Mouse (Mus musculus) liver, embryonic 13.5 days (tissue): ENCODE data around the gene Cmah. TPM values are rescaled to one million over a fixed set of nuclear protein-coding genes. Genes with fewer than 3 reads are reported as not detected.
"Not testable (repeated sequence)": the region's sequence is repeated elsewhere in the genome, so short reads cannot be mapped to it uniquely, and the experiment has no call there.

Source experiments
- ATAC-seq: fragments of 200-750 bp; cut with Nextera tagmentation; 2 replicates; pipeline ENCODE4 v1.8.0; 2017; ENCODE audit warnings: low read depth, mild to moderate bottlenecking, moderate number of reproducible peaks, moderate library complexity
- DNase-seq: peaks from one replicate; pipeline ENCODE4 v3.0.0; 2022
- H3K27ac ChIP-seq: fragments of 300-500 bp; sonication (generic); 2 replicates; pipeline ENCODE4 v1.5.1; 2015; ENCODE audit warnings: moderate library complexity, mild to moderate bottlenecking, inconsistent platforms
- H3K27me3 ChIP-seq: fragments of 300-500 bp; sonication (generic); 2 replicates; pipeline ENCODE4 v1.6.1; 2015; ENCODE audit warnings: mild to moderate bottlenecking, inconsistent platforms
- H3K36me3 ChIP-seq: fragments of 300-500 bp; sonication (generic); 2 replicates; pipeline ENCODE4 v1.6.1; 2015; ENCODE audit warnings: mild to moderate bottlenecking, inconsistent platforms
- H3K4me1 ChIP-seq: fragments of 300-500 bp; sonication (generic); replicated peaks from 2 replicates; pipeline ENCODE4 v1.6.1; 2015; ENCODE audit warnings: inconsistent platforms
- H3K4me2 ChIP-seq: fragments of 300-500 bp; sonication (generic); 2 replicates; pipeline ENCODE4 v1.6.1; 2015; ENCODE audit warnings: inconsistent platforms, mild to moderate bottlenecking, moderate library complexity
- H3K4me3 ChIP-seq: fragments of 300-500 bp; sonication (generic); replicated peaks from 2 replicates; pipeline ENCODE4 v1.5.1; 2015; ENCODE audit warnings: mild to moderate bottlenecking, inconsistent platforms
- H3K9ac ChIP-seq: fragments of 300-500 bp; sonication (generic); 2 replicates; pipeline ENCODE4 v1.6.1; 2015; ENCODE audit warnings: mild to moderate bottlenecking, inconsistent platforms
- H3K9me3 ChIP-seq: fragments of 300-500 bp; sonication (generic); replicated peaks from 2 replicates; pipeline ENCODE4 v1.6.1; 2016; ENCODE audit warnings: inconsistent platforms
- WGBS: fragments of 180-500 bp; shearing (Covaris S2); methylation state at CpG from one replicate; pipeline ENCODE4 v1.1.7; 2015; ENCODE audit not compliant: insufficient replicate concordance; 5-methylcytosine and 5-hydroxymethylcytosine counted together
- polyA plus RNA-seq: library from polyadenylated mRNA; unstranded; fragments of >200 nt; fragmentation: Nextera tagmentation; extraction: Ambion mirVana; gene quantifications from 2 replicates; pipeline ENCODE4 v1.2.1, GENCODE M21; 2015

Gene Cmah
- polyA plus RNA-seq, 1 experiment from 2014 or later: 1.0 TPM

DNA sequence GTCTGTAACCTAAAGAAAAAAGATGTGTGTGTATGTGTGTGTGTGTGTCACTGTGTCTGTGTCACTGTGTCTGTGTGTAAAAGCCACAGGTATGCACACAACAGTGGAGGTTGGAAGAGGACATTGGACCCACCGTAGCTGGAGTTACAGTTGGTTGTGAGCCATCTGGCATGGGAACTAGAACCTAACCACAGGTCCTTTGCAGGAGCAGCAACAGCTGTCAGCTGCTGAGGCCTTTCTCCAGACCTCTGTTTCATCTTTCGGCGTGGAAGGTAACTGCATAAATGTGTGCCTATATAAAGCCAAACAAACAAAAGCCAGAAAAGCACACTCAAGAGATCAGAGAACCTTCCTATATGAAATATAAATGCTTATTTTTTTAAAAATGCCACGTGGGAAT lies 65.5 kb downstream of the Cmah start:
- no peaks in the 10 kb centered on the region for H3K36me3 ChIP-seq
- no peak overlapping the region for H3K9ac ChIP-seq
- no peak overlapping the region for H3K27ac ChIP-seq
- peaks cover 14% of the 10 kb centered on the region for H3K4me1 ChIP-seq
- H3K4me3 ChIP-seq: no peak overlapping the region
- no peak overlapping the region for H3K4me2 ChIP-seq
- ATAC-seq (no peak), DNase-seq (no peak)
- H3K27me3 ChIP-seq: no peaks in the 10 kb centered on the region
- no peaks in the 10 kb centered on the region for H3K9me3 ChIP-seq
- WGBS: 28% methylated on average over 4 of the region's 4 CpGs

DNA sequence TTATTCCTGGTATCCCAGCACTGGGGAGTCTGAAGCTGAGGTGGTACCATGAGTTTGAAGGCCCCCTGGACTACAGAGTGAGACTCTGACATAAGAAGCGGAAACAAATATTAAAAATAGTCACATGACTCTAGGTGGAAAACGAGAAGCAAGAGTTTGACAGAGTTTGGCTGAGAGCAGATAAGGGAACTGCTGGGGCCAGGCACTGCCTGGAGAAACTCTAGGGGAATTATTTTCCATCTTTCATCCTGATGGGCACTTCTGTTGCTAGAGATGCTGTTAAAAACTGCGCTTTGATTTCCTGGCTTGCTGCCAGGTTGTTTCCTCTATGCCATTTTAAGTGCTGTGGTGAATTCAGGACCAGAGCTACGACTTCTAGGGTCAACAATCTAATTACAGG lies 65.9 kb downstream of the Cmah start:
- ATAC-seq: peak; percentile 63
- no peak overlapping the region for H3K27ac ChIP-seq
- WGBS: 12% methylated on average over 4 of the region's 4 CpGs
- peaks cover 14% of the 10 kb centered on the region for H3K4me1 ChIP-seq
- DNase-seq: no peak
- no peaks in the 10 kb centered on the region for H3K9me3 ChIP-seq
- no peak overlapping the region for H3K9ac ChIP-seq
- H3K4me3 ChIP-seq: no peak overlapping the region
- no peaks in the 10 kb centered on the region for H3K36me3 ChIP-seq
- H3K27me3 ChIP-seq: no peaks in the 10 kb centered on the region
- H3K4me2 ChIP-seq: peak overlapping the region; percentile 6; the same call in 1 of the 2 replicates

DNA sequence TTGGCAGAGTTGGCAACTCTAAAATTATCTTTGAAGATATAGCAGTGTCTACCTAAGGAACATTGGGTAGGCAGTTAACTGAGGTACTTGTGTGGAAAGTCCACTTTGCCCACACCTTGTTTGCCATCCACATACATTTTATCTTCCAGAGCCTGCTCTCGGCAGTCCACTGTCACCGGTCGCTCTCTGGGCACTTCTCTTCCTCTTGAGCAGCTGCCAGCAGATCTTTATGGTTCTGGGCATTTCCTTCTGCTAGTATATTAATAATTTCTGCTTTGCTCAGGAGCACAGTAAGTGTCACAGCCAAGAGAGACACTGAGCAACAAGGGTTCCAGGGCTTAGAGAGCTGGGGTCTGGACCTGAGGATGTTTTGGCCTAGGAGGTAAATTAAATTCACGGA lies 68.6 kb downstream of the Cmah start:
- 56% methylated on average over 4 of the region's 4 CpGs for WGBS
- Histone ChIP-seq H3K36me3 (no peaks in the 10 kb centered on the region), H3K4me1 (peaks cover 14% of the 10 kb centered on the region), H3K27me3 (no peaks in the 10 kb centered on the region), H3K27ac (no peak overlapping the region), H3K9me3 (no peaks in the 10 kb centered on the region), H3K4me2 (no peak overlapping the region), H3K4me3 (no peak overlapping the region), H3K9ac (no peak overlapping the region)
- ATAC-seq (no peak), DNase-seq (no peak)

DNA sequence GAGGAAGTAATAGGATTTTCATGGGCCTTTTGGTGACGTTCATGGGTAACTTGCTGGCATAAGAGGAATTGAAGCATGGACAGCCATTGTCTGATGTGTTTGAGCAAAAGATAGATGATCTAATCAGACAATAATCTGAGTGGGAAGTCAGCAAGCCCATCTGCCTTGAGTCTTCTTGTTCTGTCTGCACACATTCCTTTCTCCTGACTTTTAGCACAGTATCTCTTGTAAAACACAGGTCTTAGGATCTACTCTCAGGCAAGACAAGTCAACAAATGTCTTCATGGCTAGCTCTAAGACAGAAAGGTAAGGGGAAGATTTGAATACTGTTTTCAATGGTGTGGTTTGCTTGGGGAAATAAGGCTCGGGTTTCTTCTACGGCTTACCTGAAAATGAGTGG lies 70.0 kb downstream of the Cmah start:
- ATAC-seq (no peak), DNase-seq (no peak)
- Histone ChIP-seq H3K9ac (no peak overlapping the region), H3K27me3 (no peaks in the 10 kb centered on the region), H3K4me3 (no peak overlapping the region), H3K9me3 (no peaks in the 10 kb centered on the region), H3K4me2 (no peak overlapping the region), H3K4me1 (peaks cover 18% of the 10 kb centered on the region), H3K36me3 (no peaks in the 10 kb centered on the region), H3K27ac (no peak overlapping the region)
- 73% methylated on average over 3 of the region's 3 CpGs for WGBS

DNA sequence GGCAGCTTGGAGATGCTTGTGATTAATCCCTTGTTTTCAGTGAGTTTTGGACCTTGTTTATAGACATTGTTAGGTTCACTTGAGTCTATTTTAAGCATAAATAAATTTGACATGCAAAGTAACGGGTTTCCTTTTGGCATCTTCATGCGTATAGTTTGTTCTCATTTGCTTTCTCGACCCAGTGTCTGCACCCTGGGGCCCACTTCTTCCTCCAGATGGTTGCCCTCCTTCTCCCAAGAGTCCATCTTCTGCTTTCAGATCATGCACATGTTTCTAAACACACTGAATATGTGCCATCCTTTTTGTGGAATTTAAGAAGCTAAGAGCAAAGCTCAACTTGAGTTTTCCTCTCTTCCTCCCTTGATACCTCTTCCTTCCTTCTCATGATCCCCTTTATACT lies 71.3 kb downstream of the Cmah start:
- H3K9ac ChIP-seq: no peak overlapping the region
- H3K36me3 ChIP-seq: no peaks in the 10 kb centered on the region
- H3K4me3 ChIP-seq: no peak overlapping the region
- ATAC-seq: no peak
- DNase-seq: no peak
- no peaks in the 10 kb centered on the region for H3K27me3 ChIP-seq
- no peak overlapping the region for H3K4me2 ChIP-seq
- H3K9me3 ChIP-seq: no peaks in the 10 kb centered on the region
- WGBS: 44% methylated on average over 3 of the region's 3 CpGs
- H3K4me1 ChIP-seq: peaks cover 11% of the 10 kb centered on the region
- no peak overlapping the region for H3K27ac ChIP-seq

DNA sequence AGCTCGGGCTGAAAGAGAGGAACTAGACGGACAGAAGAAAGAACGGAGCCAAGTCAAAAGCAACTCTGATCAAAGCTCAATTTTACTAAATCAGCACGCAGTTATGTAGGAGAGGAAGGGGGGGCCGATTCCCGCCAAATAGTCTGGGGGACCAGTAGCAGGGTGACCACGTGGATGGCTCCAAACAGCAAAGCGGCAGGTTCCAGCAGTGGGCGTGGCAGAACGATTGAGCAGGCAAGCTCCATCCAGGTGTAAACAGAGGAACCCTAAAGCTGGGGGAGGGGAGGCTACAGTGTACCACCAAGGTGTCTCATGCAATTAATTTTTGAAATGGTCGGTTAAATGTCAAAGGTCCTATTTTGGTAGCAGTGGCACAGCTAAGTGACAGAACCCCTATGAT lies 74.6 kb downstream of the Cmah start:
- ATAC-seq, H3K9ac ChIP-seq, H3K27ac ChIP-seq, H3K9me3 ChIP-seq, H3K4me1 ChIP-seq, H3K4me3 ChIP-seq, H3K36me3 ChIP-seq, H3K27me3 ChIP-seq, DNase-seq: not testable (repeated sequence)
- peak overlapping the region; percentile 53 for H3K4me2 ChIP-seq
- WGBS: 12% methylated on average over 11 of the region's 11 CpGs

DNA sequence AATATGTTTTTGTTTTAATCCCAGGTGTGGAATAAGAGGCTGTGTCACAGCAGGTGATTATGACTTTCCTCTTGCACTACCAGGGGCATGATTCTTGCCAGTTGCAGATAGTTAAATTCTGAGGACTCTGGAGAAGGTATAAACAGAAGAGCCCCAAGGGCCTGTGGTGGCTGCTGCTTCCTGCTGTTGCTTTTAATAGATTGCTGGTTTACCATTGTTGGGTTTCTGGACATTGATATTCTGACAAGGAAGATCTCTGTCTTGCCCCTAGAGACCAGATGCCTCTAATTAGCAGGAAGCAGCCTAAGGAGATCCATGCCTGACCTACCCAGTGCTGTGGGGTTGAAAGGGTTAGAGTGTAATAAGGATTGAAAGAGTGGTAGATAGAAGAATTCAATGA lies 75.8 kb downstream of the Cmah start:
- Histone ChIP-seq H3K4me3 (no peak overlapping the region), H3K27me3 (no peaks in the 10 kb centered on the region), H3K36me3 (no peaks in the 10 kb centered on the region), H3K27ac (no peak overlapping the region), H3K4me1 (peaks cover 7% of the 10 kb centered on the region), H3K4me2 (no peak overlapping the region), H3K9ac (no peak overlapping the region), H3K9me3 (no peaks in the 10 kb centered on the region)
- no peak; the same call in 1 of the 2 replicates for ATAC-seq
- DNase-seq: no peak

DNA sequence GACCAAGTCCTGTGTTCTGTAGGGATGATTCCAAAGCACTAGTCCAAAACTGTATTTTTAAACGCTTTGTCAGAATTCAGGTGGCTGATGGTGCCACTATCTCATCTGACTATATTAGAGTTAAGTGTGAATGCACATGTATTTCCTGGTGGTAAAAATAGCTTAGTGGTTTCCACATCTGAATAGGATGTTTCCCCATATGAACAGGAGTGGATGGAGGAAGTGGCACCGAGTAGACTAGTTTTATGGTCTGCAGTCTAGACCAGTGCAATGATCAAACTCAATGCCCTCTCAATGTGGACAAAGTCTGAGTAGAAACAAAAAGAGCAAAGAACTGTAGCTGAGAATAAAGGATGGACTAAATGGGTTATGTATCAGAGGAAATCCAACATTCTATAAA lies 79.6 kb downstream of the Cmah start:
- Histone ChIP-seq H3K27me3 (no peaks in the 10 kb centered on the region), H3K27ac (no peak overlapping the region), H3K4me1 (peaks cover 9% of the 10 kb centered on the region), H3K9ac (no peak overlapping the region), H3K9me3 (no peaks in the 10 kb centered on the region), H3K36me3 (no peaks in the 10 kb centered on the region), H3K4me3 (no peak overlapping the region), H3K4me2 (no peak overlapping the region)
- no peak for DNase-seq
- 36% methylated on average over 2 of the region's 2 CpGs for WGBS
- no peak for ATAC-seq

DNA sequence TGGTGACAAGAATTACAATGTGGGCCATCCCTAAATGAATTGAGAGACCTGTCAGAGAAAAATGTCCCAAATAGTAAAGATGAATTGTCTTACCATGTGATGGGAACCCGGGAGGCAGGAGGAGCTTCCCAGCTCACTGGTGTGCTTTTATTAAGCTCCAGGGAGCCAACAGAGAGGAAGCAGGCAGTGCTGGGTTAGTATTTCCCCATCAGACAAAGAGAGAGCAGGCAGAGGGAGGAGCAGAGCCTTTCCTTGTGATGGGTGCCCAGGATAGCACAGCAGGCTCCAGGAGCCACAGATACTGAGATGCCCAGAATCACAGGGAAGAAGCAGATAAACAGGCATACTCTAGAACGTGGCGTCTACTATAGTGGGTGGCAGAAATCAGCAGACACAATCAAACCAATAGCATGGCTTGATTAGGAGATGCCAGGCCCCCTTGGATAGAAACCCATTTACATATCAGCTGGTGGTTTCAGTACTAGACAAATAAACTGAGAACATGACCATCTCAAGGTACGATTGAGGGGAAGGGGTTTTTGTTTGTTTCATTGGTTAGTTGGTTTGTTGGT lies 87.5 kb downstream of the Cmah start:
- H3K9ac ChIP-seq: peak overlapping the region; percentile 18; the same call in 1 of the 2 replicates
- DNase-seq (no peak), ATAC-seq (peak; percentile 2; the same call in 1 of the 2 replicates)
- H3K27me3 ChIP-seq: no peaks in the 10 kb centered on the region
- H3K27ac ChIP-seq: peak overlapping the region; percentile 61; the same call in 1 of the 2 replicates
- H3K4me1 ChIP-seq: peaks cover 72% of the 10 kb centered on the region
- WGBS: 23% methylated on average over 4 of the region's 4 CpGs
- H3K9me3 ChIP-seq: no peaks in the 10 kb centered on the region
- 0 out of 2 replicates have a peak overlapping the region, but pooled peaks have one; percentile 19 for H3K4me2 ChIP-seq
- H3K4me3 ChIP-seq: no peak overlapping the region
- no peaks in the 10 kb centered on the region for H3K36me3 ChIP-seq

DNA sequence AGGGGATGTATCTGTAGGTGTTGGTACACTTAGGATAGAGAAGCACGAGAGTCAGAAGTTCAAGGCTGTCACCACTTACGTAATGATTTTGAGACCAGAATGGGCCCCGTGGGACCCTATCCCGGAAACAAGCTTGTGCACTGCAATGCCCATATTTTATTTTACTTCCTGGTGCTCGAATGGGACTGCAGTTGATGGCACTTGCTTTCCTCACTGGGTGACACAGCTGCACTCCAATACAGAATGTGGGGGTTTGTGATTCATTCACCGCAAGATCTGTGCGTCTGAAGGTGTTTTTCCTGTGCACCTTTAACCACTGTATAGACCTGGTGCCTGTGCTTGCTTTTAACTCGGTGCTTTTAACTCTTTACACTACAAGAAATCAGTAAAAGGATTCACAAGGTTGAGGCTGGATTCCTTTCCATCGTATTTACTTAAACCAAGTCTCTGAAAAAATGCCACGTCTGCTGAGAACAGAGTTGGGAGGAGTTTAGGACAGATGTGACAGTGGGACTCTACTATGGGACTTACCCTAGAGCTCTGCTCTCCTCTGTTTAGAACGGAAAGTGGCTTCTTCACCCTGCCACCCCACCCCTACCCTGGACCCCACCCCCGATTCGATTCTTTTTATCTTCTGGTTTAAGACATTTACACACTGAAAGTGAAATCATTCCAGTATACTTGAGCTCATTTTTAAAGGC lies 88.5 kb downstream of the Cmah start:
- no peaks in the 10 kb centered on the region for H3K9me3 ChIP-seq
- ATAC-seq (no peak), DNase-seq (no peak)
- H3K4me1 ChIP-seq: peaks cover 81% of the 10 kb centered on the region
- no peaks in the 10 kb centered on the region for H3K27me3 ChIP-seq
- no peak overlapping the region for H3K4me3 ChIP-seq
- 47% methylated on average over 13 of the region's 13 CpGs for WGBS
- H3K36me3 ChIP-seq: no peaks in the 10 kb centered on the region
- peak overlapping the region; percentile 44 for H3K27ac ChIP-seq
- H3K9ac ChIP-seq: peak overlapping the region; percentile 39; the same call in 1 of the 2 replicates
- H3K4me2 ChIP-seq: peak overlapping the region; percentile 36

DNA sequence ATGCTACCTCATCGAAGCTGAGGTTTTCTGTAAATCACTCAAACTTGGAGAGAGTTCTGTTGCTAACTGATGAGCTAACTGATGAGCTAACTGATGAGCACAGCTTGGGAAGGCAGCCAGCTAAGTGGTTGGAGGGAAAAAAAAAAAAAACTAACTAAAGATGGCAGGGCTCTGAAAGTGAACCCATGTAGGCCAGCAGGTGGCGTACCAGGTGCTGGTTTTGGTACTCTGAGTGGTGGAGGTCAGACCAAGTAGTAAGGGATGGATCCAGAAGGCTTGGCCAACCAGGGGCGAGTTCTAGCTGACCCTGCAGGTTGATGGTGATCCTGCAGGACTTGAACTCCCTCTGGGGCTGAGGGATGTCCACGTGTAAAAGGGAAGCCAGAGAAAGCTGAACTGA lies 89.2 kb downstream of the Cmah start:
- ATAC-seq (no peak), DNase-seq (peak; percentile 56)
- Histone ChIP-seq H3K4me3 (no peak overlapping the region), H3K9me3 (no peaks in the 10 kb centered on the region), H3K27ac (peak overlapping the region; percentile 95), H3K36me3 (no peaks in the 10 kb centered on the region), H3K4me1 (peaks cover 88% of the 10 kb centered on the region), H3K9ac (peak overlapping the region; percentile 39; the same call in 1 of the 2 replicates), H3K27me3 (no peaks in the 10 kb centered on the region), H3K4me2 (peak overlapping the region; percentile 36)
- WGBS: 13% methylated on average over 4 of the region's 4 CpGs

DNA sequence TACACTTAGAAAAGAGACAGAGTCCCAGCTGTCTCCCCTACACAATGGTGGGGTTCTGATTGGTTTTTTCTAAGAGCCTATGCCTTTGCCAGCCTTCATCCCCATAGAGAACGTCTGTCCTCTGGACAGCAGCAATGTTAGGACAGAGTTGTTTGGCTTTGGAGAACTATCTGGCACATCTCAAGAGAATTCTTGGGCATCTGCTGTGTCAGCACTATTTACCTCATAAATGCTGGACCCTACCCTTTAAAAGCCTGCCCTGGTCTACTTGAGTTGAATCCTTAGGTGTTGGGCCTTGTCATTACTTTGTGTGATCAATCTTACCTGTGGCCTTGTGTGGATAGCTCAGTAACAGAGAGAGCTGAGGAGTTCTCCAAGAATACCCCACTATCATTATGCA lies 90.8 kb downstream of the Cmah start:
- Histone ChIP-seq H3K9ac (peak overlapping the region; percentile 59), H3K27ac (peak overlapping the region; percentile 95), H3K4me1 (peaks cover 93% of the 10 kb centered on the region), H3K4me3 (no peak overlapping the region), H3K27me3 (no peaks in the 10 kb centered on the region), H3K36me3 (no peaks in the 10 kb centered on the region), H3K4me2 (no peak overlapping the region; the same call in 1 of the 2 replicates), H3K9me3 (no peaks in the 10 kb centered on the region)
- 45% methylated on average over 1 of the region's 1 CpGs for WGBS
- DNase-seq (no peak), ATAC-seq (no peak)
